Mouse (Mus musculus) cerebellum, adult 2 months (tissue): ENCODE measurements around the gene Utp11.
"Not testable (repeated sequence)": the region's sequence is repeated elsewhere in the genome, so short reads cannot be mapped to it uniquely, and the experiment has no call there.

Experiments used
- CTCF ChIP-seq: fragments of 200-500 bp; IDR thresholded peaks from 2 replicates; pipeline ENCODE4 v1.5.1; 2011; ENCODE audit warnings: low read depth, mild to moderate bottlenecking, control low read depth, low read length, moderate library complexity, borderline replicate concordance; ENCODE audit not compliant: insufficient read depth
- POLR2A ChIP-seq: fragments of 200-500 bp; IDR thresholded peaks from 2 replicates; pipeline ENCODE4 v1.6.1; 2011; ENCODE audit warnings: low read length, control low read depth, borderline replicate concordance; ENCODE audit not compliant: insufficient read depth

DNA sequence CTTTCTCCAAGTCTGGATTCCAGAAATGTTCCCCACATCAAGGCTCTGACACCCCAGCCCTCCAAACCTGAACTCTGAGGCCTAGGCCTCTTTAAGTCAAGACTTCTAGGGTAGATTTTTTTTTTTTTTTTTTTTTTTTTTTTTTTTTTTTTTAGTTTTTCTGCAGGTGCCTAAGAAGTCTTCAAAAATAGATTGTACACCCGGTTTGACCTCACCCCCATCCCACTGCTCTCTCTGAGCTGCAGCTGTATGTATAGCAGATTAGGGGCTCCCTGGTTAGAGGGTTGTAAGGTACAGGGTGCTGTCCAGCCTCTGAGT is 14.8 kb upstream of the Utp11 start:
- TF ChIP-seq CTCF, POLR2A: not testable (repeated sequence)
